Mouse (Mus musculus) testis, postnatal 10 days (tissue): ENCODE data around the gene Fbf1.
"Not testable (repeated sequence)": the region's sequence is repeated elsewhere in the genome, so short reads cannot be mapped to it uniquely, and the experiment has no call there.

ENCODE experiments used
- DNase-seq: peaks from one replicate; pipeline ENCODE4 v3.0.0; 2021; ENCODE audit warnings: low spot score

Gene Fbf1

GRCm38 (mm10) chr11:116107777-116108285 is 60.1 kb downstream of the Fbf1 start:
- DNase-seq, result peak; percentile 69

- peak; percentile 69 for DNase-seq
Measured at GRCm38 (mm10) chr11:116106963-116107776, 60.8 kb downstream of the Fbf1 start.

GRCm38 (mm10) chr11:116106154-116106962 is 61.6 kb downstream of the Fbf1 start:
- peak; percentile 69 for DNase-seq

GRCm38 (mm10) chr11:116105065-116105464 is 62.9 kb downstream of the Fbf1 start:
- DNase-seq, result no peak

- peak; percentile 75 for DNase-seq
Measured at GRCm38 (mm10) chr11:116104006-116104646, 63.8 kb downstream of the Fbf1 start.

- peak; percentile 58 for DNase-seq
Measured at GRCm38 (mm10) chr11:116103572-116103971, 64.4 kb downstream of the Fbf1 start.

GRCm38 (mm10) chr11:116102472-116102871 is 65.5 kb downstream of the Fbf1 start:
- DNase-seq, result no peak

GRCm38 (mm10) chr11:116101931-116102381 is 66.0 kb downstream of the Fbf1 start:
- peak; percentile 56 for DNase-seq

- DNase-seq, result no peak
Measured at GRCm38 (mm10) chr11:116100839-116101238, 67.1 kb downstream of the Fbf1 start.

GRCm38 (mm10) chr11:116100385-116100784 is 67.6 kb downstream of the Fbf1 start:
- DNase-seq, result peak; percentile 80

- no peak for DNase-seq
Measured at GRCm38 (mm10) chr11:116099462-116099861, 68.5 kb downstream of the Fbf1 start.

GRCm38 (mm10) chr11:116098711-116099460 is 69.1 kb downstream of the Fbf1 start:
- no peak for DNase-seq

GRCm38 (mm10) chr11:116096213-116097108 is 71.5 kb downstream of the Fbf1 start:
- no peak for DNase-seq

- no peak for DNase-seq
Measured at GRCm38 (mm10) chr11:116095573-116095972, 72.4 kb downstream of the Fbf1 start.

- DNase-seq, result peak; percentile 43
Measured at GRCm38 (mm10) chr11:116093771-116094565, 74.0 kb downstream of the Fbf1 start.

- DNase-seq, result not testable (repeated sequence)
Measured at GRCm38 (mm10) chr11:116092959-116093358, 75.0 kb downstream of the Fbf1 start.
